Mouse (Mus musculus) lung, adult 2 months (tissue): Measurements from ENCODE around the gene Tbxas1.

Experiments
- CTCF ChIP-seq: fragments of 200-500 bp; IDR thresholded peaks from 2 replicates; pipeline ENCODE4 v1.5.1; 2011; ENCODE audit warnings: mild to moderate bottlenecking, low read length, control low read depth; ENCODE audit not compliant: insufficient read depth
- POLR2A ChIP-seq: fragments of 200-500 bp; IDR thresholded peaks from 2 replicates; pipeline ENCODE4 v1.6.1; 2011; ENCODE audit warnings: low read depth, mild to moderate bottlenecking, control low read depth, low read length, borderline replicate concordance; ENCODE audit errors: extremely low read depth

- TF ChIP-seq CTCF (no peak), POLR2A (peak; percentile 54; the same call in 1 of the 2 replicates)
Observed at GRCm38 (mm10) chr6:39117584-39118455, 242.6 kb downstream of the Tbxas1 start, which contains the start of gene Parp12.
